Mouse (Mus musculus): ENCODE data around the gene Diras1. TPM values are rescaled to one million over a fixed set of nuclear protein-coding genes. Genes with fewer than 3 reads are reported as not detected.

Diras1 gene
- polyA plus RNA-seq, 1 experiment from 2014 or later: 0.19 TPM

DNA sequence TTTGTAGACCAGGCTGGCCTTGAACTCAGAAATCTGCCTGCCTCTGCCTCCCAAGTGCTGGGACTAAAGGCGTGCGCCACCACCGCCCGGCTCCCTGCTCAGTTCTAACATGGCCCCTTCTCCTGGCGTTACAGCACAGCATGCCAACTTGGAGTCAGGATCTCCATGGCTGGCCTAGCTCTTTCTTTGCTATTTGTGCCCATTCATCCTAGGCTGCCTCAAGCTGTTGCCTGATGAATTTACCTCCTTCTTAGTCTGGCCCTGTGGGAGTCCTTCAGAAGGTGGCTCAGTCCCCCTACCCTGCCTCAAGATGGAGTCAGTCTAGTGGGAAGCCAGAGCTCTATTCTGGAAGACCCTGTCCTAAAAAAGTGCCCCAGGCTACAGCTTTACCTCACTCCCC lies 1.4 kb upstream of the Diras1 start:
- Histone ChIP-seq H3K4me1 (peaks cover 8% of the 10 kb centered on the region), H3K27me3 (peaks cover 42% of the 10 kb centered on the region), H3K9me3 (replicated peaks) (no peaks in the 10 kb centered on the region), H3K4me2 (no peak overlapping the region), H3K27ac (no peak overlapping the region), H3K9ac (no peak overlapping the region), H3K36me3 (peaks cover 13% of the 10 kb centered on the region), H3K4me3 (replicated peaks) (no peak overlapping the region)
- no peak for ATAC-seq (replicated peaks; ENCODE audit: low FRiP score)
- WGBS: 91% methylated on average over 5 of the region's 5 CpGs

DNA sequence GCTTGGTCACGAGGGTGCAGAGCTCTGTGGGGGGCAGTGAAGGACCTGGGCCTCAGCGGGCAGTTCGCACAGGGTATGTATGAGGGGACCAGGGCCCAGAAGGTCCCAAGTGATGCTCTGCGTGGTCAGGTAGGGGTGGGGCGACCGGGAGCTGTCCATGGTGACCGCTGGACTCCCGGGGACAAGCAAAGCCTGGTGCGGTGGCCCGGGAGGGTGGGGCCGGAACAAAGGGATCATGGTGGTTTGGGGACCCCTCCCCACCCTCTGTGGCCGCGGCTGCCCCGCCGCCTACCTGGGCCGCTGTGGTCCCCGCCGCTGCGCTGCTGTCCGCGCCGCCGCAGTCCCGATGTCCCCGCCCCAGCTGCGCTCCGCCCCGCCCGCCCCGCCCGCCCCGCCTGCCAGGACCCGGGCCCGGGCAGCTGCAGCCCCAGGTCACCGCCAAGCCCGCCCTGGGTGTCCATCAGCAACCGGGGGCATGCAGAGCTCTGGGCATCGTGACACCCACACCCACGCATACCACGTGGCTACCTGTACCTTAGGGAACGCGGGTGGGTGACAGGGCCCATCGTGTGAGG lies 328 bp downstream of the Diras1 start:
- H3K4me3 ChIP-seq (replicated peaks): peak overlapping the region; percentile 36
- H3K27ac ChIP-seq: no peak overlapping the region
- no peaks in the 10 kb centered on the region for H3K9me3 ChIP-seq (replicated peaks)
- H3K27me3 ChIP-seq: peaks cover 52% of the 10 kb centered on the region
- H3K36me3 ChIP-seq: no peaks in the 10 kb centered on the region
- H3K4me1 ChIP-seq: peaks cover 10% of the 10 kb centered on the region
- peak overlapping the region; percentile 64 for H3K4me2 ChIP-seq
- 5% methylated on average over 28 of the region's 43 CpGs for WGBS
- ATAC-seq (replicated peaks; ENCODE audit: low FRiP score): 0 out of 2 replicates have a peak, but pooled peaks have one; percentile 20
- no peak overlapping the region for H3K9ac ChIP-seq

GRCm38 (mm10) chr10:81024346-81024937 lies 1.0 kb downstream of the Diras1 start:
- Histone ChIP-seq H3K27ac (no peak overlapping the region), H3K4me2 (no peak overlapping the region), H3K9me3 (replicated peaks) (no peaks in the 10 kb centered on the region), H3K9ac (no peak overlapping the region), H3K4me1 (peaks cover 11% of the 10 kb centered on the region), H3K4me3 (replicated peaks) (no peak overlapping the region), H3K27me3 (peaks cover 52% of the 10 kb centered on the region), H3K36me3 (no peaks in the 10 kb centered on the region)
- 63% methylated on average over 5 of the region's 5 CpGs for WGBS
- ATAC-seq (replicated peaks; ENCODE audit: low FRiP score): 0 out of 2 replicates have a peak, but pooled peaks have one; percentile 3

DNA sequence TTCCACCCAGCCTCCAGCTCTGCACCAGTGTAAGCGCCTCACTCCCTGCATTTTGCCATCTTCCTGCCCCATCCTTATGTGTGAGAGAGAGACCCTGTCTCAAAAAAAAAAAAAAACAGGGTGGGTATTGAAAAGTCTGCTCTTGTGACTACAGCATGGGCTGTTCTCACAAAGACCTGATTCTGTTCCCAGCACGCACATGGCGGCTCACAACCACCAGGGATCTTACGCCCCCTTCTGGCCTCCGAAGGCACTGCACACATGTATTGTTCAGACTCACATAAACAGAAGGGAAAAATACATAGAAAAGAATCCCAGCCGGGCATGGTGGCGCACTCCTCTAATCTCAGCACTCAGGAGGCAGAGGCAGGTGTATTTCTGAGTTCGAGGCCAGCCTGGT lies 2.7 kb downstream of the Diras1 start:
- H3K36me3 ChIP-seq: no peaks in the 10 kb centered on the region
- WGBS: 63% methylated on average over 8 of the region's 8 CpGs
- H3K9me3 ChIP-seq (replicated peaks): no peaks in the 10 kb centered on the region
- no peak overlapping the region for H3K4me2 ChIP-seq
- ATAC-seq (replicated peaks; ENCODE audit: low FRiP score): no peak
- peaks cover 52% of the 10 kb centered on the region for H3K27me3 ChIP-seq
- H3K4me3 ChIP-seq (replicated peaks): no peak overlapping the region
- peaks cover 13% of the 10 kb centered on the region for H3K4me1 ChIP-seq
- no peak overlapping the region for H3K9ac ChIP-seq
- no peak overlapping the region for H3K27ac ChIP-seq

GRCm38 (mm10) chr10:81021547-81022110 lies 3.8 kb downstream of the Diras1 start:
- Histone ChIP-seq H3K4me2 (peak overlapping the region; percentile 42), H3K4me3 (replicated peaks) (peak overlapping the region; percentile 7; the same call in 1 of the 2 replicates), H3K9ac (no peak overlapping the region)

DNA sequence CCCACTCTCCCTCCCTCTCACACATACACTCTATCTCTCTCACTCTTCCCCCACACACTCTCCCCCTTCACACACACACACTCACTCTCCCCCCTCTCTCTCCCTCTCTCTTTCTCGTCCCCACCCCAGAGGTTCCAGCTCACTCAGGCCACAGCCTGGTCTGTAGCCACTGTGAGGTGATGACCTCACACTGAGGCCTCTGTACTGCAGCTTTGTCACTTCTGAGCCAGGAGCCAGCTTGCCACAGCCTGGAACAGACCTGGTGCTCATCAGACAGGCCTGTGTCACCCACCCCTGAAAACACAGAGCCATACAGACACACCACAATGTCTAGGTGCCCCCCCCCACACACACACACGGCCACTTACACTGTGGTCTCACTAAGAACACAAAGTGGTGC lies 5.3 kb downstream of the Diras1 start:
- Histone ChIP-seq H3K4me1 (peaks cover 11% of the 10 kb centered on the region), H3K9ac (no peak overlapping the region), H3K4me2 (no peak overlapping the region), H3K27ac (no peak overlapping the region), H3K4me3 (replicated peaks) (no peak overlapping the region), H3K27me3 (peaks cover 41% of the 10 kb centered on the region), H3K36me3 (no peaks in the 10 kb centered on the region), H3K9me3 (replicated peaks) (no peaks in the 10 kb centered on the region)
- WGBS: 52% methylated on average over 2 of the region's 2 CpGs
- ATAC-seq (replicated peaks; ENCODE audit: low FRiP score): no peak

More at GRCm38 (mm10) chr10:81021547-81022110, 3.8 kb downstream of the Diras1 start:
- peaks cover 13% of the 10 kb centered on the region for H3K4me1 ChIP-seq
- no peak for ATAC-seq (replicated peaks; ENCODE audit: low FRiP score)
- H3K36me3 ChIP-seq: no peaks in the 10 kb centered on the region
- no peak overlapping the region for H3K27ac ChIP-seq
- H3K9me3 ChIP-seq (replicated peaks): no peaks in the 10 kb centered on the region
- peaks cover 52% of the 10 kb centered on the region for H3K27me3 ChIP-seq
- WGBS: 13% methylated on average over 26 of the region's 26 CpGs

GRCm38 (mm10) chr10:81019687-81020086 lies 5.8 kb downstream of the Diras1 start:
- peaks cover 12% of the 10 kb centered on the region for H3K4me1 ChIP-seq
- 75% methylated on average over 6 of the region's 6 CpGs for WGBS
- no peak overlapping the region for H3K4me3 ChIP-seq (replicated peaks)
- no peak overlapping the region for H3K4me2 ChIP-seq
- peaks cover 36% of the 10 kb centered on the region for H3K27me3 ChIP-seq
- H3K9me3 ChIP-seq (replicated peaks): no peaks in the 10 kb centered on the region
- no peak for ATAC-seq (replicated peaks; ENCODE audit: low FRiP score)
- no peak overlapping the region for H3K9ac ChIP-seq
- no peaks in the 10 kb centered on the region for H3K36me3 ChIP-seq
- no peak overlapping the region for H3K27ac ChIP-seq

- H3K9ac ChIP-seq: no peak overlapping the region
- 38% methylated on average over 10 of the region's 10 CpGs for WGBS
- no peak overlapping the region for H3K4me2 ChIP-seq
- no peak for ATAC-seq (replicated peaks; ENCODE audit: low FRiP score)
- no peaks in the 10 kb centered on the region for H3K9me3 ChIP-seq (replicated peaks)
- peaks cover 22% of the 10 kb centered on the region for H3K4me1 ChIP-seq
- peaks cover 23% of the 10 kb centered on the region for H3K27me3 ChIP-seq
- H3K4me3 ChIP-seq (replicated peaks): no peak overlapping the region
- no peaks in the 10 kb centered on the region for H3K36me3 ChIP-seq
- no peak overlapping the region for H3K27ac ChIP-seq
Measured at GRCm38 (mm10) chr10:81018326-81018725, 7.1 kb downstream of the Diras1 start.

DNA sequence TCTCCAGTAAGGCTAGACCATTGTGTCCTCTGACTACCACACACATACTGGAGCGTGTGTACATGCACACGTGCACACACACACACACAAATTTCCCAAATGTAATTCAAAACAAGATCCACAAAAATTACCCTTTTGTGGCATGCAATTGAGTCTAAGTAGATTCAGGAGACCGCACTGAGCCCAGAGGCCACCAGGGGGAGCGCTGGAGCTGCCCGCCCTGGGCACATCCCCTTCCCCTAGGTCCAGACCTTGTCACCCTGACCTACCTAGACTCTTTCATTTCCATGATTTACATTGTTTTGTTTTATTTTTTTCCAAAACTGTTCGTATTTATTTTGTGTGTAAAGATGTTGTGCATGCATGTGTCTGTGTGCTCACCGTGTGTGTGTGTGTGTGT lies 8.8 kb downstream of the Diras1 start:
- ATAC-seq (replicated peaks; ENCODE audit: low FRiP score): no peak
- Histone ChIP-seq H3K9me3 (replicated peaks) (no peaks in the 10 kb centered on the region), H3K36me3 (no peaks in the 10 kb centered on the region), H3K27me3 (peaks cover 8% of the 10 kb centered on the region), H3K27ac (no peak overlapping the region), H3K4me3 (replicated peaks) (no peak overlapping the region), H3K4me1 (peaks cover 19% of the 10 kb centered on the region), H3K9ac (no peak overlapping the region), H3K4me2 (no peak overlapping the region)
- 8% methylated on average over 7 of the region's 7 CpGs for WGBS

DNA sequence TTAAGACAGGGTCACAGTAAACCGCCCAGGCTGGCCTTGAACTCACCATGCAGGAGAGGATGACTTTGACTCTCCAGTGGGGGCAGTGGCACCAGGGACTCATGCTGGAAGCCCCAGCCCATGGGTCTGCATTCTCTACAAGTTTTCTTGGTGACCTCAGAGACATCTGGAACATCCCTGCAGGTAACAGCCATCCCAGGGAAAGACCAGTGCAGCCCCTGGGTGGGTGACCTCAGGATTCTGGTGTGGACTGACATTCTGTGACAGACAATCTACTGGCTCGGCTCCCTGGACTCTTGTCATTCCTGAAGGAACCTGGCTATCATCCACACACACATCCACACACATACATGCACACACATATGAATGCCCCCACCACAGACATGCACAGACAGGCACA lies 9.8 kb downstream of the Diras1 start:
- no peak overlapping the region for H3K4me2 ChIP-seq
- 87% methylated on average over 2 of the region's 2 CpGs for WGBS
- ATAC-seq (replicated peaks; ENCODE audit: low FRiP score): no peak
- H3K9ac ChIP-seq: no peak overlapping the region
- H3K4me1 ChIP-seq: peaks cover 19% of the 10 kb centered on the region
- no peaks in the 10 kb centered on the region for H3K36me3 ChIP-seq
- no peaks in the 10 kb centered on the region for H3K9me3 ChIP-seq (replicated peaks)
- no peak overlapping the region for H3K27ac ChIP-seq
- no peaks in the 10 kb centered on the region for H3K27me3 ChIP-seq
- no peak overlapping the region for H3K4me3 ChIP-seq (replicated peaks)

GRCm38 (mm10) chr10:81014393-81015384 lies 10.8 kb downstream of the Diras1 start, which contains the start of gene Gng7:
Gene Gng7, minus strand, starts transcription at chr10:81014945.
- ATAC-seq (replicated peaks; ENCODE audit: low FRiP score): peak; percentile 98
- H3K36me3 ChIP-seq: no peaks in the 10 kb centered on the region
- WGBS: 9% methylated on average over 31 of the region's 31 CpGs
- H3K9ac ChIP-seq: peak within 1 kb of the TSS; percentile 45; the same call in 1 of the 2 replicates
- H3K4me2 ChIP-seq: peak within 1 kb of the TSS; percentile 74
- no peaks in the 10 kb centered on the region for H3K9me3 ChIP-seq (replicated peaks)
- H3K4me3 ChIP-seq (replicated peaks): peak within 1 kb of the TSS; percentile 47
- H3K27me3 ChIP-seq: no peaks in the 10 kb centered on the region
- peaks cover 19% of the 10 kb centered on the region for H3K4me1 ChIP-seq
- H3K27ac ChIP-seq: no peak within 1 kb of the TSS
